Mouse (Mus musculus) liver, adult 2 months (tissue): Measurements from ENCODE around the gene Prnd.

Experiments used
- CTCF ChIP-seq: fragments of 200-500 bp; IDR thresholded peaks from 2 replicates; pipeline ENCODE4 v1.5.1; 2011; ENCODE audit warnings: low read depth, low read length, control low read depth
- POLR2A ChIP-seq: fragments of 200-500 bp; IDR thresholded peaks from 2 replicates; pipeline ENCODE4 v1.6.1; 2011; ENCODE audit warnings: low read length, control low read depth; ENCODE audit not compliant: insufficient read depth; ENCODE audit errors: extremely low read depth

DNA sequence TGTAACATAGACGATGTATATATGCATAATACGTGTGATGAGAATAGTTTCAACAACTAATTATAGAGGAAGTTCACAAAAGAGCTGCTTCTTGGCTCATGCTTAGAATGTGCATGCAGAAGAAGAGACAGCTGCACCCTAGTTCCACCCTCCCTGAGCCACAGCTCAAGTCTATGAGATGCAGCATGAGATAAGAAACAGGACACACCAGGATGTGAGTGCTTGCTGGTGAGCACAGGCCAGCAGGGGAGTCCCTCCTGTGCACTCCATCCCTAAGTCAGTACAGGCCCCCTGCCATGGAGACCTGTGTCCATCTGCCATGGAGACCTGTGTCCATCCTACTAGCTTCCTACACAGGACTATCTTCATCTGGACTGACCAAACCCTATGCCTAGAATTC, 19.9 kb downstream of the Prnd start:
- TF ChIP-seq CTCF = no peak
- TF ChIP-seq POLR2A = no peak
